Mouse (Mus musculus): ENCODE measurements around the gene Rars.

GRCm38 (mm10) chr11:35866140-35866539, 31.8 kb upstream of the Rars start:
- TF ChIP-seq CTCF (IDR thresholded peaks at IDR 0.05; ENCODE audit: low read depth, low read length), result no peak
- no peak for TF ChIP-seq TAL1 (conservative IDR thresholded peaks at IDR 0.05; ENCODE audit: low read depth, low read length)
- no peak for TF ChIP-seq POLR2AphosphoS5 (IDR thresholded peaks at IDR 0.05; ENCODE audit: insufficient replicate concordance, low read depth, low read length)
- no peak for TF ChIP-seq GATA1 (IDR thresholded peaks at IDR 0.05; ENCODE audit: borderline replicate concordance, low read length)
- no peak for TF ChIP-seq GATA2 (IDR thresholded peaks at IDR 0.05; ENCODE audit: borderline replicate concordance, low read depth, low read length)

All from G1E (cell line).